Mouse (Mus musculus) cerebellum, adult 2 months (tissue): ENCODE results near the gene Elmo1.
"Not testable (repeated sequence)": the region's sequence is repeated elsewhere in the genome, so short reads cannot be mapped to it uniquely, and the experiment has no call there.

Source experiments
- CTCF ChIP-seq: fragments of 200-500 bp; IDR thresholded peaks from 2 replicates; pipeline ENCODE4 v1.5.1; 2011; ENCODE audit warnings: low read depth, mild to moderate bottlenecking, control low read depth, low read length, moderate library complexity, borderline replicate concordance; ENCODE audit not compliant: insufficient read depth
- POLR2A ChIP-seq: fragments of 200-500 bp; IDR thresholded peaks from 2 replicates; pipeline ENCODE4 v1.6.1; 2011; ENCODE audit warnings: low read length, control low read depth, borderline replicate concordance; ENCODE audit not compliant: insufficient read depth

GRCm38 (mm10) chr13:20634679-20635078 is 544.3 kb downstream of the Elmo1 start:
- TF ChIP-seq POLR2A, CTCF: not testable (repeated sequence)
